Mouse (Mus musculus) A20 (cell line): ENCODE results near the gene Ankrd36.
"Not testable (repeated sequence)": the region's sequence is repeated elsewhere in the genome, so short reads cannot be mapped to it uniquely, and the experiment has no call there.

ENCODE experiments used
- DNase-seq: peaks from one replicate; pipeline ENCODE4 v3.0.0-alpha.2; 2011; ENCODE audit warnings: low read depth, low spot score

The Ankrd36 gene

DNA sequence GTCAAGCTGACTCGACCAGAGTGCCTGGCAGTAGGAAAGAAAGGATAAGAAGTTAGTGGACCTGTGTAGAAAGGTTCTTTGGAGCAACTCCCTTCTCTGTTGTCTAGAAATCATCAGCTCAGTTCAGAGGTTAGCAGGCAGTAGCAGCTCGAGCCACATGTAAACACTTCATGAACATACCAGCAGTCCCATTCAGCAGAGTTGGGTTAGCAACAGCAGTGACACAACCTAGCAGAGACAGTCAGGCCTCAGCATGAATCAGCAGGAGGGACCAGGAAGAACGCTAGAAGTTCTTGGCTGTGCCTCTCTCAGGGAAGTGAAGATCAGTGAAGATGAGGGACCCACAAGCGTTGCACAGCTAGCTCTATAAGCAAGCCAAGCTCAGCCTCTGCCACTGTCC, 24.0 kb upstream of the Ankrd36 start:
- no peak for DNase-seq

DNA sequence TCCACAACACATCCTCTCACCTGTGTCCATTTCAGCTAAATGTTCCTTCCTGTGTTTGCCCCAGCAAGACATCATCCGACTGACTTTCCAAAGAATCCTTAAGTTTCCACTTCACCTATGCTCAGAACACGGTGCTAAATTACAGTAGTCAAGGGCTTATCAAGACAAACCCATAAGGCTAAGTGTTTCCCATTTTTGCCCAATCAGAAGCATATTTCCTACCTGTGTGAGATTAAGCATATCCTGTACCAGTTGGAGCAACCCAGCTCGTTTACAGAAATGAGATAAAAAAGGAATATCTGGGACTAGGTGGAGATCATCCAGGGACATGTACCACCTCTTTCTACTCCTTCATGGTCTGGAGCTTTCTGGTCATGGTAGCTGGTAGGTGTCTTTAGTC, 22.8 kb upstream of the Ankrd36 start:
- no peak for DNase-seq

DNA sequence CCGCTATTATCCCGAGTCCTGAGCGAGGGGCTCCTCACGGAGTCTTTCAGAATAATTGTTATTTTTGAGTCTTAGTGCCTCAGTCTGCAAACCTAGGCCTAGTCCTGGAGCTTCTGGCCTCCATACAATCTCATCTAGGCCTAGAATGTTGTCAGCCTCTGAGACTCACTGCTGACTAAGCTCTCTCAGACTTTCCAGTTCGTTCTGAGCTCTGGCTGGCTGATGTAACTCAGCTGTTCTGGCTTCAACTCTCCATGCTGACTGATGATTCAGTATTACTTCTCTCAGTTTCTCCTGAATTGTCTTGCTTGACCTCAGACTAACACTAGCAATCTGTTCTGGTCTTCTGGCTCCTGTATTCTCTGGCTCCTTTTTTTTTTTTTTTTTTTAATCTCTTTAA, 18.1 kb upstream of the Ankrd36 start:
- no peak for DNase-seq

DNA sequence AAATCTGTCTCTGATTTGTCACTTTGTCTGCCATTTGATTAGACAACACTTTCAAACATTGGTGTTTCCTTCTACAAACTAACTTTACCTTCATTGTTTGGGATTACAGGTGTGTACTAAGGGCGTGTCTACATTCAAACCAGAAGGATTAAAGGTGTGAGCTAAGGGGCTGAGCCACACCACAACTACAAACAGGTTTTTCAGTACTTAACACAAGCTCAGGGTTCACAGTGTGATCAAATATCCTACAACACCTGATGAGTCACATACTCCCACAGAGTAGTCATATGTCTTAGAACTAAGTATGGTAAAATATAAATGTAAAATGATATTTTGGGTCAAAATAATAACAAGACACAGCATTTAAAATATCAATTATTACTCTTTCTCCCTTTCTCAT, 17.6 kb upstream of the Ankrd36 start:
- no peak for DNase-seq

DNA sequence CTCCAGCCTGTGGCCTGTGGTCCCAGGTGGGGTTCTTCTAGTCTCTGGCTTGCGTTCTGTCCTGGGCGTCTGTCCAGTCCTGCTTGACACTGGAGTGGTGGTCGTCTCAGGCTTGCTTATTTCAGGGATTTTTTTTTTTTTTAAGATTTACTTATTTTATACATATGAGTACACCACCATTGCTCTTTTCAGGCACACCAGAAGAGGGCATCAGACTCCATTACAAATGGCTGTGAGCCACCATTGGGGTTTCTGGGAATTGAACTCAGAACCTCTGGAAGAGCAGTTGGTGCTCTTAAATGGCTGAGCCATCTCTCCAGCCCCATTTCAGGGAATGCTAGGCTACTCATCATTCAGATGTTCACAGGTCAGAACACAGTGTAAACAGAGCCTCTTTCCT, 9.2 kb upstream of the Ankrd36 start:
- DNase-seq: no peak

DNA sequence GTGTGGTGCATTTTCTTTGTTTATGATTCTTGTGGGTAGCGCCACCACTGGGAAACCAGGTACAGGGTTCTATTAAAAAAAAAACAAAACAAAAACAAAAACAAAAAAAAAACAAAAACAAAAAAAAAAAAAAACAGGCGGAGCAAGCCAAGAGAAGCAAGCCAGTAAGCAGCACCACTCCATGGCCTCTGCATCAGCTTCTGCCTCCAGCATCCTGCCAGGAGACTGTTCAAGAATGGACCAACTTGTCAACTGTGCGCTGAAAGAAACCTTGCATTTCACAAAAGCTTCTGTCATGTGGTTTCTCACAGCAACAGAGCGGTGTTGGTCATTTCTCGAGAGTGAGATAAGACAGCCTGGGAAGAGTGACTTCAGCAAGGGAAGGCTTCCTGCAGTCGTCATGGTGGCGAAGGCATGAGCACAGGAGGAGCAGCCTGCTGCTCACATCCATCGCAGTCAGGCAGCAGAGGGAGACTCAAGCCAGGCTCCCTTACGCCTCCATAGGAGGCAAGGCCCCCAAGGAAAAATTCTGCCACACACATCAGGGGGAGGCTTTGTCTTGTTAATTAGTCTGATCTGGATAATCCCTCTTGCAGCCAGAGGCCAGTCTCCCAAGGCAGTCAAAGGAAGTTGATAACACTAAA, 6.7 kb upstream of the Ankrd36 start:
- DNase-seq: no peak

DNA sequence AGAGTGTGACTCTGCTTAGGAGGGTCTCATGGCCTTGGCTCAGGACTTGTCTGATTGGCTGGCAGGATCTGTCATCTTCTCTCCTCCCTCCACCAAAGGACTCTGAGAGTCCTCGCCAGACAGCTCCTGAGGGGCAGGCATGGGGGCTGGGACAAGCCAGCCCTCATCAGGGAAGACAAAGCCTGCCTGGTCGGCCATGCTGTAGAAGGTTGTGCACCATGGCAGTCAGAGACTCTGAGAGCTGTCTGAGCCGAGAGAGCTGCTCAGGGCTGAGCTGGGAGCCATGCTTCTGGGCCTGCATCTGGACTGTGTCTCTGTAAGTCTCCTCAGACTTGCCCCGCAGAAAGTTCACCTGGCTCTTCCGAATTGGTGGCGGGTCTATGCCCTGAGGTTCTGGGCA, 5.6 kb upstream of the Ankrd36 start:
- DNase-seq: no peak

DNA sequence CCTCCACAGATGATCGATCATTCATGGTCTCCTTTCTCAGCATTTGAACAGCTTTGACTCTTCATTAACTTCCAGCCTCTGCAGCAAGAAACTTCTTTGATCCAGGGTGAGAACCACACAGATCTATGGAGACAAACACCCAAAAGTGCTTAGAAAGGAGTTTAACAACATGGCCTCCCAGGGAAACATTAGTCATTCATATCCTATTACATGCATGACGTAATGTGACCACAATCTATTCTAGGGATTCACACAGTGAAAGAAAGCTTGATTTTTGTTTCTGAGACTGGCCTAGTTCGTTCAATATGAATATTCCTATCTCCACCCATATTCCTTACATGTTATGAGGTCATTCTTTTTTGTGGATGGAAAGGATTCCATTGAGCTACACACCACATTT, 3.9 kb upstream of the Ankrd36 start:
- no peak for DNase-seq

DNA sequence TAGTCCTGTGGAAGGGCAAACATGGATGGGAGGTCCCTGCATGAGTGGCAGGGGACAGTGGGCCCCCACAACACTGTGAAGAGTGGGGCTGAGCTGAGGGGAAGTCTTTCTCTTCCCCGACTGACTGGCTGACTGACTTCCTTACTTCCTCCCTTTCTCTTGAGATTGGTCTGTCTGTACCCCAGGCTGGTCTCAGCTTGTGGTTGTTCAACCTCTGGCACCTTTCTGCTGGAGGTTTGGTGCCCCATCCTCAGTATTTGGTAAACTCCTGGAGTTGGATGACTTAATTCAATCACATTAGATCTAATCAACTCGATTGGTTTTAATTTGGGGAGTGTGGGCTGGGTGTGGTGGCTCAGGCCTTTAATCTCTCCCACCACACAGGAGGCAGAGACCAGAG, 3.0 kb upstream of the Ankrd36 start:
- no peak for DNase-seq

DNA sequence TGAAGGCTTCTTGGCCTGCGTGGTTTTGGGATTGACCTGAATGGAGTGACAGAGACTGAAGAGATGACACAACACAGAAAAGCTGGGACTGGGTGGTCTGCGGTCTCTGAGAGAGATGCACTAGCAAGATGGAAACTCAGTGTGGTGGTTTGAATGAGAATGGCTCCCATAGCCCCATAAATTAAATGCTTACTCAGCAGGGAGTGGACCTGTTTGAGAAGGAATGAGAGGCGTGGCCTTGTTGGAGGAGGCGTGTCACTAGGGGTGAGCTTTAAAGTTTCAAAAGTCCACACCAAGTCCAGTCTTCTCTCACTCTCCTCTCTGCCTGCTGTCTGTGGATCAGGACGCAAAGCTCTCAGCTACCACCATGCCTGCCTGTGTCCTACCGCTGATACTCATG, 1.8 kb upstream of the Ankrd36 start:
- no peak for DNase-seq

DNA sequence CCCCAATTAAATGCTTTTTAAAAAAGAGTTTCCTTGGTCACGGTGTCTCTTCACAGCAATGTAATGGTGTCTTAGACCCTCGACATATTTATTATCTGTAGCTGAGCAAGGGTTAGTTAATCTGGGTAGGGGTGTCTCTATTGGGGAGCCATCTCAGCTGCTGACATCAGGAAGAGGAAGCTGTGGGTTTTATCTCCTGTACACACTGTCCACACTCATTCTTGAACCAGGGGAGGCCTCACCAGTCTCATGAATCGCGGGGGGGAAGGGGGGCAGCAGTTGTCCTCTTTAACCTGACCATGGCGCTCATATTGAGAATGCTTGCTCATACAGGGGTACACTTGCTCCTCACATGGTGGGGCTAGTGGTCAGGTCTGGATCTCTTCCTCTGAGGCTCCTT, 1.4 kb upstream of the Ankrd36 start:
- no peak for DNase-seq

DNA sequence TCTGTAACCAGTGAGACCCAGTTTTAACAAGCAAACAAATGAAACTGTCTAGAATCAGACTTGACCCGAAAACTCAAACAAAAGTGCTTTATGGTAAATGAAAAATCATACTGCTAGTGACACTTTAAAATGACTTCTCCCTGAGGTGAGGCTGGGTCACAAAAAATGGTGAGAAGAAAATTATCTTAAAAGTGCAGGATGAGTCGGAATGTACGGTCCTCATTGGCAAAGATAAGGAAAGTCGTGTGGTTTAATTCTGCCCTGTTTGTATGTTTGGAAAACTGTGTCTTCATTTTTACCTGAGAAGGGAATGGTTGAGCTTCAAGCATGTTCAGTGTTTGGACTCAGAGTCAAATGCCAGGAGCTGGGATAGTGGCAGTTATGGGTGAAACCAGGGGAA, 2.4 kb downstream of the Ankrd36 start:
- no peak for DNase-seq

DNA sequence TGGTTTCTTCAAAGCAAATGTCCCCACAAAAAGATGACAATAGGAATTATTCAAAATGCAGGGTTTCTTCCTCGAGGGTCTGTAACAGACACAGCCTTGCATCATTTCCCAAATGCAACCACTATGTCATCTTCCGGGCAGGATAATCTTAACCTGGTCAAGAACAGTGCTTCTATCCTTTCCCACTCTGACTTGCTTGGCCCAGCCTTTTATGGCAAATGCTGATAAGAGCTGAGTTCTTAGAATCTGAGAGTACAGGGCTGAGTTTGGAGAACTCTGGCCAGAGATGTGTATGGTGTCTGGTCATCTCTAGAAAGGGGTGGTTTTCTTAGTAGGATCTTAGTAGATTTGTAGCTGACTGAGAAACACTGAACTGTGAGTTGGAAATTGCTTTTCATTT, 4.3 kb downstream of the Ankrd36 start:
- DNase-seq: no peak

DNA sequence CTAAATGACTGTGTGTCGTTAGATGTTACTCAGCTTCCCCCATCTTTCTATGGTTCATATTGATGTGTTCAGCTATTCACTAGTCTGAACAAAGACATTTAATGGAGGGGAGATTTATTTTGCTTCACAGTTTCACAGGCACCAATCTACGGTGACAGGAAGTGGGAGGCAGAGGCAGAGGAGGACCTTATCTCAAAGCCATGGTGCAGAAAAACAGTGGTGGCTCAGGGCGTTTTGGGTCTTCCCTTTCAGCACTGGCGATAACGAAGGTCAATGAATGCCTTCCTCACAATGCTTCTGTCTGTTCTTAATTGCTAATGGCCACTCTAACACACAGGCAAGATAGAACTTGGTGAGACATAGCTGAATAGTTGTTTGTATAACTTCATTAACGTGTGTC, 5.6 kb downstream of the Ankrd36 start:
- no peak for DNase-seq

DNA sequence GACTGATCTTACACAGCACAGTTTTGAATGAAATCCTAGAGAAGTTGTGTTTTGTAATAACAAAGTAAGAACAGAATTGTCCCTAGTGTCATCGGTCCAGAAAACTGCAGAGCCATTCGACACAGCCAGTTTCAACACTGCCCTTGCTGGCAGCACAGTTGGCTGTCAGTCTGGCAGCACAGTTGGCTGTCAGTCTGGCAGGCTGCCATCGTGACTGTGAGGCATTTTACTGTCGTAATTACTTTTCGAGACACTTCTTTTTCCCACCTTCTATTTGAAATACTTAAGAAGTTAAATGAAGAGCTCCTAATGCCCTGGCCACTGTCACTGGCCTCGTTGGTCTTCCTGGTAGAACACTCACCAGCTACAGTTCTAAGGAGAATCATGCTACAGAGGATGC, 22.9 kb downstream of the Ankrd36 start:
- DNase-seq: no peak

DNA sequence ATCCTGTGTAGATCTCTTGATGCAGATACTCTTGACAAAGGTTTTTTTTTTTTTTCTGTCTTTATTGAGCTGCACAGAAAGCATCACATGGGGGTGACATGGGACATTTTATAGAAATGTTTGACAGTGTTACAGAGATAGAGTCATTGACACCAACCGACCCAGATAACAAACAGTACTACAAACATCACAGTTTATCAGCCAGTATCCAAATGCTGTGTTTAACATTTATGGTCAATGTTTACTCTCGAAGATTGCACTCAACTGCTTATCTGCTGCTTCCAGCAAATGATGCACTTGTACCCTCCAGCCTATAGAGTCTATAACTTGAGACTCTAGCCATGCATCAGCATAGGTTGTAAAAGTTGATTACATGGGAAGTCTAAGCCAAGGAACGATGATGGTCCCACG, 25.9 kb downstream of the Ankrd36 start:
- DNase-seq: no peak

DNA sequence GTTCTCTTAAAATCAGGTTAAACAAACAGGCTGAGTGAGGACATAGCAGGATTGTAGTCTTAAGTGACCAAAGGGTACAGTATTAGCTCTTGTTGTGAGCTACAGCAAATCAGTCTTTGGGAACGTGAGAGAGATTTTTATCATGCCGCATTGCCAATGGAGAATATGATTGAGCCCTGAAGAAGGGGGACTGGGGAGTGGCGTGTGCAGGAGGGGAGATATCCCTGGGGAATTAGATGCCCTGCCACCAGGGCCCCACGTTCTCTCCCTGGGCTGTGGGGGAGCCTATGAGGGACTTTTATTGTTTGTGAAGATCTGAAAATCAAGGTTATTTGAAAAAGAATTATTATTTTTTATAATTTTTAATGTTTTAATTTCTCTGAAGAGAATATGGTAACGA, 26.3 kb downstream of the Ankrd36 start:
- DNase-seq: no peak

DNA sequence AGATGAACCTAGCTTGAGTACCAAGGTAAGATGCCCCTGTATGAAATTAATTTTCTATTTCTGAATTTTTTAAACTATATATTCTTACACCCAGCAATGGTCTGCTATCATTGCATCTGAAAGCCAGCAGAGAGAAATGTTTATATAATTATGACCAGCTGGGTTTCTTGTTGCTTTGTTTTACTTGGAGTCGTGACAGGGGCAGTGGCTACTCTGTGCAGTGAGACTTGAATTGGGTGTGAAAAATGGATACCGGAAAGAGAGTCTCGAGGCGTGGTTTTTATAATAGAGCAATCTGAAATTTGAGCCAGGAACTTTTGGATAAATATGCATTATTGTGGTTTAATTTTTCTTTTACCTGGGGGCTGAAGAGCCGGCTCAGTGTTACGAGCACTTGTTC, 27.3 kb downstream of the Ankrd36 start:
- no peak for DNase-seq

DNA sequence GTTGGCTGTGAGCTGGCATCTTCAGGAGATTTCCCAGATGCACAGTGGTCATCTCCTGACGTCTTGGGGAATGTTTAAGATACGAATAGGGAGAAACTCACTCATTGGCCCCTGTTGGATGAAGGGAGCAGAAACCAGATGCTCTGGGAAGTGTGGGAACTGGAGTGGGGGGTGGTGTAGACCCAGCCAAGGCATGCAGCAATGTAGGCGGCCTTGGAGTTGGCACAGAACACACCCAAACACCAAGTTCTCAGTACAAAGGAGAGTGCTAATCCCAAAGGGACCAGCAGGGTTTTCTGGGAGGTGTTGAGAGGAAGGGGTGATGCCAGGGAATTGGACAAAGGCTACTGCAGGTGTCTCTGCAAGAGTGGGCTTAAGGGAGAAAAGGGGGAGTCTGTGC, 35.9 kb downstream of the Ankrd36 start:
- no peak for DNase-seq

DNA sequence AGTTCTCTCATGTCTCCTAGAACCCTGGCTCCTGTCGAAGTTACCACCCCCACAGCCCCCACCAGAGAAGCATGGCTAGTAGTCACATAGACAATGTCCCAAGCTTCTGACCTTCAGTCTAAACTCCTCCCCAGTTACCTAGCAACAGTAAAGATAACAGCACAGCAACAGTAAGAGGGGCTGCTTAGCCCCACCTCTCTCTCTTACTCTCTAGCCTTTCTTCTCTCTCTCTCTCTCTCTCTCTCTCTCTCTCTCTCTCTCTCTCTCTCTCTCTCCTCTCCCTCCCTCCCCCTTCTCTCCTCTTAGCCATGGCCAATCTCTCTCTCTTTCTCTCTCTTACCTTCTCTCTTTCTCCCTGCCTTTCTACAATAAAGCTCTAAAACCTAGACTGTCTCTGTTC, 42.4 kb downstream of the Ankrd36 start:
- DNase-seq: not testable (repeated sequence)

DNA sequence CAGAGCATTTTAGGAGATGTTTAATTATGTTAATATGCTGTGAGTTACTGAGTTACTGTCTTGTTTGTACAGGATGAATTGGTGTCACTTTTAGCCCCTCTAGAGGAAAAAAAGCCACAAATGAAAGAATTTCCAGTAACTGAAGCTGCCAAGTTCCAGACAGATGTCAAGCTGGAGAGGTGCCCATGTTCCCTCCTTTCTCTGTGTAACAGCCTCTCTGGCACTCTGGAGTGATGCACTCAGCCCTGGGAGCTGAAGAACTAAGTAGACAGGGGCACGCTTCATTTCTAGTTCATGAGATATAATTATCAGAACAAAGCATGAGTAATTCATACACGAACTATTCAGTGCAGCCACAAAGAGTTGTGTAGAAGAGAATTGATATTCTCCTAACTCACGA, 45.0 kb downstream of the Ankrd36 start:
- DNase-seq: no peak

DNA sequence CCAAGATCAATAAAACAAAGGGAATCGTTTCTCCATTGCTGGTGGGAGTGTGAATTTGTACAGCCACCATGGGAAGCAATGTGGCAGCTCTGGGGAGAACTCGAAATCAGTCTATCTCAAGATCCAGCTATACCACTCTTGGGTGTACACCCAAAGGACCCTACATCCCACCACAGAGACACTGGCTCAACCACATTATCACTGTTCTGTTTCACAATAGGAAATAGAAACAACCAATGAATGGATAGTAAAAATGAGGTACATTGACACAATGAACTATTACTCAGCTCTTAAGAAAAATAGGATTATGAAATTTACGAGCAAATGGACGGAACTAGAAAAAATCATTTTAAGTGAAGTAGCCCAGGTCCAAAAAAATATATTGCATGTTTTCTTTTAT, 55.6 kb downstream of the Ankrd36 start:
- DNase-seq: no peak

DNA sequence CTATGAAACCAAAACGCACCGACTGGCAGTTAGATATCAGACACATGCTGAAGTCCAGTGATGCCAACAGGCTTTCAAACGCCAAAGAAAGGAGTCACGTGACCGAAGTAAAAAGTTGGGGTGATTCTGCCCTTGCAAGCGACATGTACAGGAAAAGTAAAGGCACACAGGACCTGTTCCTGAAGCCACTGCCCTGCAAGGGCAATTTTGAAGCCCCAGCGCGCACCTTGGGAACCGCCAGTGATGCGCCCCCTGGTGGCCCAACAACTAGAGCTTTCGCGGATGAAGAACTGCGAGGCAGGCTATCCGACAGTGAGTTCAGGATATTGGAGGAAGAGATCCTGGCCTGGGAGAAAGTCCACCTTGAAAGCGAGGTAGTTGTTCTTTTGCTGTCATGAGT, 59.5 kb downstream of the Ankrd36 start:
- peak; percentile 73 for DNase-seq

DNA sequence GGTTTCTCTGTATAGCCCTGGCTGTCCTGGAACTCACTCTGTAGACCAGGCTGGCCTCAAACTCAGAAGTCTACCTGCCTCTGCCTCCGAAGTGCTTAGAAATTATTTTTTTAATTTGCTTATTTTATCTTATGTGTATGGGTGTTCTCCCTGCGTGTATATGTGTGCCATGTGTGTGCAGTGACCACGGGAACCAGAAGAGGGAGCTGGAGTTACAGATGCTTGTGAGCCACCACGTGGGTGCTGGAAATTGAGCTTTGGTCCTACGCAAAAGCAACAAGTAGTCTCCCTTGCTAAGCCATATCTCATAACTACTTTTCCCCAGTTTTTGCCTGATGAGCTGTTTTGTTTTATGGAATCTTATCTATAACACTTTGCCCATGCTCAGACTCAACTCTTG, 73.6 kb downstream of the Ankrd36 start:
- peak; percentile 7 for DNase-seq
